Mouse (Mus musculus) stomach, embryonic 14.5 days (tissue): ENCODE results near the gene Zbtb42. TPM values are rescaled to one million over a fixed set of nuclear protein-coding genes. Genes with fewer than 3 reads are reported as not detected.
A peak's percentile ranks its signal among the peaks of the same experiment; 100 is the strongest.

Experiments used
- ATAC-seq: fragments of 200-750 bp; cut with Nextera tagmentation; 2 replicates; pipeline ENCODE4 v1.8.0; 2017; ENCODE audit warnings: low read depth, moderate TSS enrichment; ENCODE audit not compliant: insufficient number of reproducible peaks, insufficient read depth, low FRiP score
- H3K27ac ChIP-seq: fragments of 300-500 bp; sonication (generic); 2 replicates; pipeline ENCODE4 v1.5.1; 2014; ENCODE audit warnings: mild to moderate bottlenecking, low read length, moderate library complexity, mixed read lengths
- H3K27me3 ChIP-seq: fragments of 300-500 bp; sonication (generic); 2 replicates; pipeline ENCODE4 v1.6.1; 2014; ENCODE audit warnings: low read length, control low read depth, mixed read lengths; ENCODE audit not compliant: control insufficient read depth, insufficient read depth
- H3K36me3 ChIP-seq: fragments of 300-500 bp; sonication (generic); 2 replicates; pipeline ENCODE4 v1.6.1; 2014; ENCODE audit warnings: mild to moderate bottlenecking, control low read depth, low read length, moderate library complexity, mixed read lengths; ENCODE audit not compliant: control insufficient read depth, insufficient read depth
- H3K4me1 ChIP-seq: fragments of 300-500 bp; sonication (generic); 2 replicates; pipeline ENCODE4 v1.6.1; 2014; ENCODE audit warnings: low read length, control low read depth, mixed read lengths; ENCODE audit not compliant: control insufficient read depth, insufficient read depth
- H3K4me2 ChIP-seq: fragments of 300-500 bp; sonication (generic); replicated peaks from 2 replicates; pipeline ENCODE4 v1.6.1; 2014; ENCODE audit warnings: low read depth, low read length, control low read depth
- H3K4me3 ChIP-seq: fragments of 300-500 bp; sonication (generic); 2 replicates; pipeline ENCODE4 v1.5.1; 2014; ENCODE audit warnings: low read depth, low read length, control low read depth
- H3K9ac ChIP-seq: fragments of 300-500 bp; sonication (generic); replicated peaks from 2 replicates; pipeline ENCODE4 v1.6.1; 2014; ENCODE audit warnings: low read depth, mild to moderate bottlenecking, control low read depth, low read length, moderate library complexity, mixed read lengths
- H3K9me3 ChIP-seq: fragments of 300-500 bp; sonication (generic); 2 replicates; pipeline ENCODE4 v1.6.1; 2016; ENCODE audit warnings: low read depth, low read length, control low read depth; ENCODE audit not compliant: control insufficient read depth
- WGBS: fragments of 180-500 bp; shearing (Covaris S2); extraction: QIAGEN DNeasy Blood & Tissue Kit; methylation state at CpG from one replicate; pipeline ENCODE4 v1.1.7; 2014; 5-methylcytosine and 5-hydroxymethylcytosine counted together
- polyA plus RNA-seq: library from polyadenylated mRNA; unstranded; fragments of >200 nt; fragmentation: Nextera tagmentation; extraction: Ambion mirVana; gene quantifications from 2 replicates; pipeline ENCODE4 v1.2.1, GENCODE M21; 2014

Gene Zbtb42
- polyA plus RNA-seq = 10.9 and 14.2 TPM in 2 replicates

DNA sequence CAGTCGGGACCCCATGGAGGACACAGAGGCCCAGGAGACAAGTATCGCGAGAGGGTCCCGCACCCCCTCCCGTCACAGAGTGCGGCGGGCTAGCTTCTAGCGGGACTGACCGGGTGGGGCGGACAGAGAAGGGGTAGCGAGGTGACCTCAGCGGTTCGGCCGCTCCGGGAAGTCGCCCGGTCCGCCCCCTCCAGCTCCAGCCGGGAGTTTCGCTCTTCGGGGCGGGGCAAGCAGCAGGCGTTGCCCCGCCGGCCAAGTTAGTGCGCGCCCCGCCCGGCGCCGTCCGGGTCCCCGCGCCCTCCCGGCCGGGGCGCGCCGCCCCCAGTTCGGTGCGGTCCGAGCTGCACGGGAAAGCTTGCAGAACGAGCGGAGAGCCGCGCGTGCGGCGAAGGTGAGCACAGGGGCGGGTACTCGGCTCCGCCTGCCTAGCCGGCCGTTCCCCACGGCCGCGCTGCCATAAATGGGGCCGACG is at the start of gene Zbtb42:
Gene Zbtb42 (plus strand): TSS at position 274 of the 472 bp plus-strand sequence.
- Histone ChIP-seq H3K9ac (peak within 1 kb of the TSS; percentile 52), H3K4me3 (peak within 1 kb of the TSS; percentile 71), H3K4me2 (peak within 1 kb of the TSS; percentile 94), H3K27me3 (no peaks in the 10 kb centered on the region), H3K36me3 (no peaks in the 10 kb centered on the region; the same call in 1 of the 2 replicates), H3K9me3 (no peaks in the 10 kb centered on the region), H3K4me1 (peaks cover 33% of the 10 kb centered on the region), H3K27ac (peak within 1 kb of the TSS; percentile 95)
- under 1% methylated on average over 60 of the region's 60 CpGs for WGBS
- ATAC-seq = peak; percentile 46

DNA sequence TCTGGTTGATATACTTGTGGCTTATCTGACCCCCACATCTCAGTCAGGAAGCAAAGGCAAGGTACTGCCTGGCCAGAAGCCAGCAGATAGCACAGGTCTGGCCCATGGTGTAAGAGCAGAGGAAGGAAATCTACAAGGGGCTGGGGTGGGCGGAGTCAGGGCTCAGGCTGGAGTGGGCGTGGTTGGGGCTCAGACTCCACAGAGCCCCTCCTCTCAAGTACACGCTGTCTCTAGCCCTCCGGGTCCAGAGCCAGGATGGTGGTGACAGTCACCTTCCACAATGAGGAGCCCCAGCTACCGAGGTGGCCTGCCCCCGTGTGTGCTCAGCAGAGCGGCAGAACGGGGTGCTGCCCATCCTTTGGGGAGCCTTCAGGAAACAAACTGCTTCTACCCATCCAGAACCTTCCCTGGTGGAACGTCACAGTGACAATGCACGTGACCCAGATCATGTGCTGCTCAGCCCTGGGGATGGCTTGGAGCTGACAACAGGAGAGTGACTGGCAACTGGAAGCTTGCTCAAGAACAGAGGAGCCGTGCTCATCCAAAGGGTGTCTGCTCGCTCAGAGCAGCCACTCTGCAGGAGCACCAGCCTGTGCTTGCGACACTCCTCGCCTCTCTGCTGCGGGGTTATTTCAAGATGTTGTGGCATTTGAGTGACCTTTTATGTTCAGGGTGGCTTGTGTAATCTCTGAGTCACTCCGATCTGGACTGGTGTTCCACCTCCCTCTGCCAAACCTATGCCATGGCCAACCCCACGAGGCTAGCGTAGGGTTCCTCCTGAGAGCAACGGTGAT is 49.5 kb upstream of the Zbtb42 start:
- Histone ChIP-seq H3K4me1 (peaks cover 29% of the 10 kb centered on the region), H3K9me3 (no peaks in the 10 kb centered on the region), H3K36me3 (no peaks in the 10 kb centered on the region), H3K27me3 (no peaks in the 10 kb centered on the region), H3K4me2 (peak overlapping the region; percentile 27), H3K9ac (no peak overlapping the region), H3K27ac (no peak overlapping the region), H3K4me3 (peak overlapping the region; percentile 2; the same call in 1 of the 2 replicates)
- ATAC-seq = peak; percentile 83
- 33% methylated on average over 19 of the region's 19 CpGs for WGBS

DNA sequence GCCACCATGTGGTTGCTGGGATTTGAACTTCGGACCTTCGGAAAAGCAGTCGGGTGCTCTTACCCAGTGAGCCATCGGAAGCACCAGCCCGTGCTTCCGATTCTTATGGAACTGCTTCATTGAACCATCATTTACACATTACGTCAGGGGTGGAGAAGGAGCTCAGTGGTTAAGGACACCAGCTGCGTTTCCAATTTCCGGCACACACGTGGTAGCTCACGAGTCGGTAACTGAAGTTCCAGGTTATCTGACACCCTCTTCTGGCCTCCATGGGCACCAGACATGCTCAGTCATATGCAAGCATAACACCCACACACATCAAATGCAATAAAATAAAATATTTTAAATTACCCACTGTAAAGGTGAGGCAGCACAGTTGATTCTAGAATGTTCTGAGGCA is 48.6 kb upstream of the Zbtb42 start:
- Histone ChIP-seq H3K27me3 (no peaks in the 10 kb centered on the region), H3K9me3 (no peaks in the 10 kb centered on the region), H3K9ac (no peak overlapping the region), H3K4me1 (peaks cover 29% of the 10 kb centered on the region), H3K4me2 (no peak overlapping the region), H3K4me3 (no peak overlapping the region), H3K36me3 (no peaks in the 10 kb centered on the region), H3K27ac (no peak overlapping the region)
- ATAC-seq = no peak
- 90% methylated on average over 12 of the region's 12 CpGs for WGBS

GRCm38 (mm10) chr12:112630796-112631195 is 47.8 kb upstream of the Zbtb42 start:
- H3K9ac ChIP-seq = no peak overlapping the region
- no peaks in the 10 kb centered on the region for H3K36me3 ChIP-seq
- H3K27ac ChIP-seq = no peak overlapping the region
- ATAC-seq = no peak
- H3K4me2 ChIP-seq = no peak overlapping the region
- 59% methylated on average over 5 of the region's 5 CpGs for WGBS
- H3K4me1 ChIP-seq = peaks cover 29% of the 10 kb centered on the region
- H3K27me3 ChIP-seq = no peaks in the 10 kb centered on the region
- no peaks in the 10 kb centered on the region for H3K9me3 ChIP-seq
- no peak overlapping the region for H3K4me3 ChIP-seq

DNA sequence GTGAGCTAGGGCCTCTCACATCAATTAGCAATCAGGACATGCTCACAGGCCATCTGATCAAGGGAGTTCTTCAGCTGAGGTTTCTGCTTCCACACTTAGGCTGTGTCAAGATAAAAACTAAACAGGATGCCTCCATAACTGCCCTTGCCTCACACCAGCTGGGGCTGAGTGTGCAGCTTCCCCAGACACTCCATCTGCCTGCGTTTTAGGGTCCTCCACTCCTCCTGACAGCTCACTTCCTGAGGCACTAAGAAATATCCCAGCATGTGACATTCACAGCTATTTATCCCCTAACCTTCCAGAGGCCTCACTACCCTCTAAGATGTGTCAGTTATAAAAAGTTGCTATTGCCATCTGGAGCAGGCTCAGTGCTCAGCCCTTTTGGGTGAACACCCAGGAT is 47.2 kb upstream of the Zbtb42 start:
- H3K36me3 ChIP-seq = no peaks in the 10 kb centered on the region
- 20% methylated on average over 1 of the region's 1 CpGs for WGBS
- peak overlapping the region; percentile 52; the same call in 1 of the 2 replicates for H3K27ac ChIP-seq
- H3K9me3 ChIP-seq = no peaks in the 10 kb centered on the region
- ATAC-seq = no peak; the same call in 1 of the 2 replicates
- H3K4me2 ChIP-seq = no peak overlapping the region
- peaks cover 29% of the 10 kb centered on the region for H3K4me1 ChIP-seq
- H3K4me3 ChIP-seq = no peak overlapping the region
- no peak overlapping the region for H3K9ac ChIP-seq
- no peaks in the 10 kb centered on the region for H3K27me3 ChIP-seq

GRCm38 (mm10) chr12:112632084-112632777 is 46.4 kb upstream of the Zbtb42 start:
- Histone ChIP-seq H3K4me2 (no peak overlapping the region), H3K36me3 (no peaks in the 10 kb centered on the region), H3K9me3 (no peaks in the 10 kb centered on the region), H3K27me3 (no peaks in the 10 kb centered on the region), H3K4me3 (no peak overlapping the region), H3K9ac (no peak overlapping the region), H3K27ac (peak overlapping the region; percentile 52; the same call in 1 of the 2 replicates), H3K4me1 (peaks cover 29% of the 10 kb centered on the region)
- WGBS = 52% methylated on average over 11 of the region's 11 CpGs
- no peak for ATAC-seq

GRCm38 (mm10) chr12:112632907-112633306 is 45.7 kb upstream of the Zbtb42 start:
- Histone ChIP-seq H3K27me3 (no peaks in the 10 kb centered on the region), H3K27ac (no peak overlapping the region)

DNA sequence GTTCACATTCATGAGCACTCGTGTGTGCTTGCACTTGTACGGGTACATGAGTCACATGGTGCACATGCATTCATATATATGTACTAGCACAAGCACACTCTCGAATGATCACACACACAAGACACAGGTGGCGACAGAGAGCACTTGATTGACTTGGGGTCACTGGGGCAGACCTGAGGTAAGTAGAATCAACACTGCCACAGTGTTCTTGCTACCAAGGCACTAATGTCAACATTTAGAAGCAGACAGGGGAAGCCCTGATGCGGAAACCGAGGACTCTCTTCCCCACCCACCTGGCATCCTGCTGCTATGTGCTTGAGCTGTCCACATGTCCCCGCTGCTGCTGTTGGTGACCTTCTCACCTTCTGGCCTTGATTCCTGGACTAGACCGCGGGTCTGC is 44.9 kb upstream of the Zbtb42 start:
- no peaks in the 10 kb centered on the region for H3K27me3 ChIP-seq

More at GRCm38 (mm10) chr12:112632907-112633306, 45.7 kb upstream of the Zbtb42 start:
- peaks cover 29% of the 10 kb centered on the region for H3K4me1 ChIP-seq
- no peaks in the 10 kb centered on the region for H3K36me3 ChIP-seq
- ATAC-seq = no peak
- no peak overlapping the region for H3K4me3 ChIP-seq
- H3K9me3 ChIP-seq = no peaks in the 10 kb centered on the region
- H3K9ac ChIP-seq = no peak overlapping the region
- 71% methylated on average over 5 of the region's 5 CpGs for WGBS
- no peak overlapping the region for H3K4me2 ChIP-seq

More for the DNA sequence above, 44.9 kb upstream of the Zbtb42 start:
- Histone ChIP-seq H3K9me3 (no peaks in the 10 kb centered on the region), H3K36me3 (no peaks in the 10 kb centered on the region), H3K4me1 (peaks cover 24% of the 10 kb centered on the region), H3K4me3 (no peak overlapping the region), H3K9ac (no peak overlapping the region), H3K4me2 (no peak overlapping the region), H3K27ac (no peak overlapping the region)
- 49% methylated on average over 9 of the region's 9 CpGs for WGBS
- ATAC-seq = no peak; the same call in 1 of the 2 replicates
